Mouse (Mus musculus) heart, adult 18-20 months (tissue): ENCODE data around the gene Emc8. TPM values are rescaled to one million over a fixed set of nuclear protein-coding genes. Genes with fewer than 3 reads are reported as not detected.

Source experiments
- DNase-seq, 2 experiments: peaks; one replicate each; pipeline ENCODE4 v3.0.0; 2021 to 2022; ENCODE audit warnings: mixed read lengths in 1 of 2
- total RNA-seq, 2 experiments: library from RNA; stranded (reverse); gene quantifications; 2 replicates each; pipeline ENCODE4 v1.2.3; 2021

The Emc8 gene
- total RNA-seq, 2 experiments from 2014 or later = 42.7 to 46.4 TPM

DNA sequence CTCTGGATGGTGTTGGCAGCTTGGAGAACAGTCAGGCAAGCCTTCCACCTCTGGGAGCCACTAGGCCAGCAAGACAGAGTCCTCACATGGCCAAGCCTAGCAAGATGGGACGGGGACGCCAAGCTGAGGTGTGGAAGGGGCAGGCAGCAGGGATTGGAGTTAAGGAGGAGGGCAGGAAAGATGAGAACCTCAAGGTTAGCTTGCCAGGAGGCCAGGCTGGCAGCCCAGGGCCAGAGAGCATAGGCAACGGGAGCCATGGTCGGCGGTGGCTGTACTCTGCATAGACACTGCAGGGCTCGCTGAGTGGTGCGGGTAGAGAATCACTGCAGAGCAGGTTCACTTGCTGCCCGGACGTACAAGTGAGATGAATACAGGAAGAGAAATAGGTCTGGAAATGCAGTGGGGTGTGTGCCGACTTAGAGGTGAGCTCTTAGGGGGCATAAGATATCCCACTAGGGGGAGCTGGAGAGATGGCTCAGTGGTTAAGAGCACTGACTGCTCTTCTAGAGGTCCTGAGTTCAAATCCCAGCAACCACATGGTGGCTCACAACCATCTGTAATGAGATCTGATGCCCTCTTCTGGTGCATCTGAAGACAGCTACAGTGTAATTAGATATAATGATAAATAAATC, 26.2 kb downstream of the Emc8 start:
- DNase-seq = no peak

DNA sequence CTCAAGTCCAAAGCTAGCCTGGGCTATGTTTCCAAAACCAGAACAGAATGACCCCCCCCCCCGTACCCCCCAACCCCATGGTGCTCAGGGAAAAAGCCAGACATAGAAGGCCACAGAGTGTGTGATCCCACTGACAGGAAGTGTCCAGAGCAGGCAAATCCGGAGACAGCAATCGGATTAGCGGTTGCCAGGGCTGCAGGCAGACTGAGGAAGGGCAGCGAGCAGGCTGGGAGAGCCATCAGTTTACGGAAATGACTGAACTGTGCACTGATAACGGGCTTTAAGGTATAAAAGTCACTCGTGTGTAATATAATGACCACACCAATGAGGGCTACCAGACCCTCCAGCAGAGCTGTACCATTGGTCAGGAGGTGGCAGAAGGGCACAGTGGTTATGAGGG, 27.1 kb downstream of the Emc8 start:
- no peak for DNase-seq

DNA sequence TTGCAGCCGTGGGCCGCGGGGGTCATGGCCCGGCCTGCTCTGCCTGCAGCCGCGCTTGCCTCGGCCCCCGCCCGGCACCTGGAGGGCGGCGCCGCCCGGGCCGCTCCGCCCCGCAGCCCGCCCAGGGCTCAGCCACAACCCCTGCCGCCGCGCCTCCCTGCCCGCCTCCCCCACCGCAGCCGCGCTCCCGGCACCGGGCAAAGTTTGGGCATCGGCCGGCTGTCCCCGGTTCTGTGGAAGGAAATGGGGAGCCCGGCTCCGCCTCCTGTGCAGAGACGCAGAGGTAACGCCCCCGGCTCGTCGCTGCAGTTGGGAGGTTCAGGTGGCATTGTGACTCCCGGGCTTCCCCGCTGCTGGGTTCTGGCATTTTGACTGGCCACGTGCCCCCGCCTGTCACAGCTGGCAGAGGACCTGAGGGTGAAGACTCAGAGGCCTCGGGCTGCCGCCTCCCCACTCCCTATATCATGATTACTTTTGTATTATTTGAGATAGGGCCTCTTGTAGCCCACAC, 34.0 kb downstream of the Emc8 start:
- DNase-seq = peak; percentile 72 to 76

DNA sequence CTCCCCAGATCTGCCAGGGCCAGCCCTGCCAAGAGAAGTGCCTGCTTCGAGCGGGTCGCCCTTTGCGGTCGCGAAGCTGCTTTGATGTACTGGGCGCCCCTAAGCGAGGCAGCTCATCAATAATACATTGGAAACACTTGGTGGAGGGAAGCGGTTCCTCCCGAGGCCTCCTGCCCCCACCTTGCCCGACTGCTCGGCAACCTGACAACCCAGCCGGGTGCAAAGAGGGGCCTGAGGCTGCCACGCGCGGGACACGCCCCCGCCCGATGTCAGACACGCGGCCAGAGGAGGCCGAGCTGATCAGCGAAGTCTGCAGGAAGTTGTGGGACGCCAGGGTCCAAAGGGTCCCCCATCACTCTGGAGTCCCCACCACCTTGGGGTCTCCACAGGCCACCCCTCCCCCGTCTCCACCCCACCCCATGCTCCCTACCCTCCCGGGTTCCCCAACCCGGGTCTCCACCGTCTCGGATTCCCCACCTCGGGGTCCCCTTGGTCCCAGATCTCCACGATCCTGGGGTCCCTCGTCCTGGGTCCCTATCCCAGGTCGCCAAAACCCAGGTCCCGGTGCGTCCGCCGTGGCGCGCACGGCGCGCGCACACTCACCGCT, 34.6 kb downstream of the Emc8 start:
- no peak for DNase-seq

DNA sequence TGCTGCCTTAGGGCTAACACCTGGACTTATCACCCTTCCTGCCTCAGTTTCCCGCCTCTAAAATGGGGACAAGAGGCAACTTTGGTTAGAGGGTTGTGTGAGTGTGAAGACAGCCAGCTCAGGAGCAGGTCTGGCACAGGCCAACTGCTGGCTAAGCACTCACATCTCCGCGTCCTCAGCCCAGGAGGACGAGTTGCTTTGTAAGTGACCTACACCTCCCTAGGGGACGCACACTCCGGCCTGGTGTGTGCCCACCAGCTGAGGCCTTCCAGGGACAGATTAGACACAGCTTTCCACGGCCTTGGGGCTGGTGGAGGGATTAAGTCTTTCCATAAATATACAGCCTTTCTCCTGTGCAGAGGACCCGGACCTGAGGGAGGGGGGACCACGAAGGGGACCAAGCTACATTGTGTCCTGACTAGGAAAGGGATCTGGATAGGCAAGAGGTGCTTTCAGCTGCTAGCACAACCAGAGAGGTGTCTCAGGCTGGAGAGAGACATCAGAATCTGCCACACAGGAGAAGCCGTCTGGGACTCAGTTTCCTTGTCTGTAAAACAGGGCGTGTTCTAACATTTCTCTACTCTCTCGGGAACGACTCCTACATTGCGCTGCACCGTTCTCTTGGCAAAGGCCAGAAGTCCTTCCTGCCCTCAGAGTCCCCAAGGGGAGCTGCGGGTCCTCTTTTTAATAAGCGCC, 35.3 kb downstream of the Emc8 start:
- no peak for DNase-seq

DNA sequence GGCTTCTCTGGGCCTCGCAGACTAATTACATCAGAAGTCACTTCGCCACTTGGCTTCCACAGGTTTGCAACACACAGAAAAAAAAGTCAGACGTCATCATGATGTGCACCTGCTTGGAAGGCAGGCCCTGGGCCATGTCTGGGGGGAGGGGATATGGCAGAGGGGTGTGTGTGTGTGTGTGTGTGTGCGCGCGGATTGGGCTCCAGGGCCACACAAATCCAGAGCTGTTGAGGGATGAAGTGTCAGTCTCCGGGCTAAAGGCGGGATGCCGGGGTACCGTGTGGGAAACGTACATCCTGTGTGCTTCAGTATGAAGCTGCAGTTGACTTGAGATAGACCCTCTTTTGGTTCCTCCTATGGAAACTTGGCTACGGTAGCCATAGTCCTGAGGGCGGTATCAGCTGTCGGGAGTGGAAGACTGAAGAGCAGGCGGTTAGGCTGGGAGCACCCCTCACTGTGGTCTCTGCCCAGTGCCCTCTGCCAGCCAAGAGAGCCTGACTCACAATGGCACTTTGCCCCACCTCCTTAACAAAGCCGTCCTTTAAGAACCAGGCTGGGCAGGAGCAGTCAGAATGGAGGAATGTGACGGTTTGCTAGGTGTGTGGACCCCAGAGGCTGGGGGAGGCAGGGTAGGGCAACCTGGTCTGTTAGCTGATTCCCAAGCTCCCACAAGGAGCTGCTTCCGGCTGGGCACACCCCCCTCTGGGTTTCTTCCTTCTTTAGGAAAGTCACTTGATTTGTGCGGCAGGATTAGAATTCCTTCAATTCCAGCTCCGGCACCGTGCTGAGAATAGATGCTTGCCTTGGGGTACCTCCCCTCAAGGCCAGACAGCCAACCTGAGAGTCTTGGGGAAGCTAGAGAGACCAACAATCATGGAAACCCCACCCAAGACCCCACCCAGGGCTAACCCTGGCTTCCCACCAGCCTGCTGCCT, 36.7 kb downstream of the Emc8 start:
- DNase-seq = no peak

DNA sequence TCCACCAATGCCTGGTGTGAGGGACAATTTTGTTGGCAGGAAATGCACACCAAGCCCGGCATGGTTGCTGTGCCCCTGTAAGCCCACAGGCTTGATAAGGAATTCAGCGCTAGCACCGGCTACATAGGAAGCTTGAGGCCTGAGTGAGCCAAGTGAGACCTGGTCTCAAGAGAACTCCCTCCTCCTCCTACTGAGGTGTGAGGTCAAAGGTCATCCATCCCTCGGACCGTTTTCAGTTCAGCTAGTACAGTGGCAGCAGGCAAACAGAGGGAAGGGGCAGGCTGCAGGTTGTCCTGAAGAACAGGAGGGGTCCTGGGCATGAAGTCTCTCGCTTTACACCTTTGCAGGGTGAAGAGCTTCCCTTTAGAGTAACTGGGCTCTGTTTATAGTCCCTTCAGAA, 37.5 kb downstream of the Emc8 start:
- DNase-seq = no peak

DNA sequence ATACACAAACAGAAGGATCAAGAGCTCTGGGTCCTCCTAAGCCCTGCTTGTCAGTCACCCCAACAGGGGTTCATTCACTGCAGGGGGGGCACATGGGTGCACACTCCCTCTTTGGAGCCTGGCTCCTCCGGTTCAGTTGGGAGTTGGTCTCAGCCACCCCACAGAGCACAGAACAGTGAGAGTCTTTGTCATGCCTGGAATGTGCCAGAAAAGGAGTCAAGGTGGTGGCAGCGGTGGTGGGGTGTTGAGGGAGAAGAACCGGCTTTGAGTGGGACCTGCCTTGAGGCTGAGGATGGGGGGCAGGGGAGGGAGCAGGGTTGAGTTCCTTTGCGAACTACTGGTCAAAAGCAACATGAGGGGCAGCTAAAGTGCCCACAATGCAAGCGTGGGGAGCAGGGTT, 38.3 kb downstream of the Emc8 start:
- no peak for DNase-seq

DNA sequence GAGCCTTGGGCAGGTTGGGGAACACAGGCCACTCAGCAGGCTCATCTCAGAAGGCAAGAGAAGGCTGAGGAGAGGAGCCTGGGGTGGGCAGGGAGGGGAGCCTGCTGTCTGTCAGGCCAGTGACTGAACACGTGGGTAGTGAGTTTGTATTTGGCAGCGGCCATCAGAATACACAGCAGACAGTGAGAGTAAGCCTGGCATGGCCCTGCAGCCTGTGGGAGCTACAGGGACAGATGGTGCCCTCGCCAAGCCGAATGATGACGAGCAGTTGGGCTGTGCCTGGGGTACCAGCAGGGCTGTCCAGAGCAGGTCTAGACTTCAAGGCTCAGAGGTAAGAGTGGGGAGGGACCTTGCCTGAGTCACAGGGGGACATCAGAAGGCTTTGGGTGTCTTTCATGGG, 41.1 kb downstream of the Emc8 start:
- no peak for DNase-seq

DNA sequence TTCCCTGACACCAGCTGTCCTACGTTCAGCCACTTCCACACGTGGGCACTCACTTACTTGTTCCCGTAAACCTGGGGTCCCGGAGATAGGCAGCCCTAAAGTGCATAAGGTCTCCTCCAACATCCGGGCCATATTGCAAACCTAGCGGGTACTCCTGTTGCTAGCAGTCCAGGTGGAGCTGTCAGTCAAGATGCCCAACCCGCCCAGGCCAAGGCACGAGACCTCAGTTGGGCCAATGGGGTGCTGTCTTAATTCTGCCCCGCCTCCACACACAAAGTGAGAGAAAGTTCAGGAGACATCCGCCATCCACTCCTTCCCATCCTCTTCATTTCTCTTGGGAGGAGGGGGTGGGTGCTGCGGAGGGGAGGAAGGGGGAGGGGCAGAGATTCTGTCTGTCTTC, 41.9 kb downstream of the Emc8 start:
- DNase-seq = no peak

DNA sequence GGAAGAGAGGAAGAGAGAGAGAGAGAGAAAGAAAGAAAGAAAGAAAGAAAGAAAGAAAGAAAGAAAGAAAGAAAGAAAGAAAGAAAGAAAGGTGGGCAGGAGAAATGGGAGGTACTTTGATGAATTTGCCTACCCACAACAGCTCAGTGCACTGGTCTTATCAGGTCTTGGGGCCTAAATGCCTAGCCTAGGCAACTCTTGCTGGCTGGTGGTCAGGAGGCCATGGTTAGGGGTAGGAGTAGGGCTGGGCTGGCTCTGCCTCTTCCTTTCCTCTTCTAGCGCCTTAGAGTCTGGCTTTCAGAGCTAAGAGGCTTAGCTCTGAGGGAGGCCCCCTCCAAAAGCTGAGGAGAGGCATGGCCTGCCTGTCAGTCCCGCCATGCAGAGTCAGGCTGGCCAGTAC, 44.8 kb downstream of the Emc8 start:
- no peak for DNase-seq

DNA sequence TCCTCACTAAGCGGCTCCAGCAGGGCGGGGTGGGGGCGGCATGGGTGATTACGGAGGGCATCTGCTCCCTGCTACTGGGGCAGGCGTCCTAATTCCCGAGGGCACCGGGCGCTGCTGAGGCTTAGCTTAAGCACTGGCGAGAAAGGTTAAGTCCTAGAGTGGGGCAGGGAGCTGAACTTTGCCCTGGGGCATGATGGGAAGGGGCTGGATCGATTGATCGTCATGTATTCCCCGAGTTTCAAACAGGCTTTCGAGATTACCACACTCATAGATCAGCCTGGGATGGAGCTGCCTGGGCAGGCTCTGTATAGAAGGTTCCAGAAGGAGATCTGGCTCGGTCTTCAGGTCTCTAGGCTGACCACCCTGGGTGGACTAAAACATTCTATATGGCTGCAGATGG, 46.2 kb downstream of the Emc8 start:
- no peak for DNase-seq

DNA sequence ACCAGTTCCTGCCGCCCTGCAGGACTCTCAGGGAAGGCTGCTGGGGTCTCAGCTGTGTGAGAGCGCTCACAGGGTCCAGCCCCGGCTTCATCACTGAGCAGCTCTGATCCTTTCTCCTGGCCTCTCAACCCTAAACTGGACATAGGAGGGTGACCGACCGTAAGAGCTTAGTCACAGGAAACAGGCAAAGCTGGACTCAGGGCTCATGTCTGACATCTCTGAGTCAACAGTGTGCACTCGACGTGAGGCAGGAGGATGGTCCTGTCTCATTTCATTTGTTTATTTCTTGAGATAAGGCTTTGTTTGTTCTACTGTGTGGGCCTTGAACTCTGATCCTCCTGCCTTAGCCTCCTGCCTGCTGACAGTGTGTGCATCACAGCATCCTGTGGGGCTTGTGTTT, 47.9 kb downstream of the Emc8 start:
- DNase-seq = no peak

DNA sequence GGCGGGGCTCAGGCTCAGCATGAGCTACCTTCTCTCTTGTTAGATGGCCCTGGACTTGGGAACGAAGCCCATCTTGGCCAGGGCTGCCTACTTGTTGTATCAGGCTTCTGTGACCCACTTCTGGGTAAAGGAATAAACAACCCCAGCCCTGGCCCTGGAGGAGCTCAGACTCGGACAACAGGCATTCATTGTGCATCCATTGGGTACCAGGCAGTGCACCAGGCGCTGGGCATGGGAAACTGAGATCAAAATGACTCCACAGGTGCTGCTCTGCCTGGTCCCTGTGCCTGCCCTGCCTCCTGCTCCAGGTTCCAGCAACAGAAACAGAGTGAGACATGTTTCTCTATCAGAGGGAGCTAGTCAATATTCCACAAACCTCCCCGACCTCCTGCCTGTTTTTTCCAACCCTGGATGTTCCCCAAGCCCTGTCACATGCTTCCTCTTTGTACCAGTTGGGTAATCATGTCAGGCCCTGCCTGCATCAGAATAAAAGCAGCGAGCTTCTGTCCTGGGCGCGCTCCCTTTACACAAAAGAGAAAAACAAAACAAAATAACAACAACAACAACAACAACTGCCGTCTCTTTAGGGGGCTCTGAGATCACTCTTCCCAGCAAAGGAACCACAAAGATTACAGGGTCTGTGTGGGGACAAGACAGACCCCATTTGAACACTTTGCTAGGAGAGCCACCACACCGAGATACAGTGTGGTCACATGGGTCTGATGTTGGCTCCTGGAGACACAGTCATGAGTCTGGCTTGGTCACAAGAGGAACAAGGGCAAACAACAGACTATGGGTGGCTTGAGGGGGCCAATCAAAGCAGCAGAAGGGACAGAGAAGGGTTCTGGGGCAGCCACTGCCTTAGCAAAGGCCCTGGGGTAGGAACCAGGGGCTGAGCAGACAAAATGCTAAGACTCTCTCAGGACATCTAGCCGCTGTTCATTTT, 48.9 kb downstream of the Emc8 start:
- DNase-seq = peak; percentile 74 to 80

DNA sequence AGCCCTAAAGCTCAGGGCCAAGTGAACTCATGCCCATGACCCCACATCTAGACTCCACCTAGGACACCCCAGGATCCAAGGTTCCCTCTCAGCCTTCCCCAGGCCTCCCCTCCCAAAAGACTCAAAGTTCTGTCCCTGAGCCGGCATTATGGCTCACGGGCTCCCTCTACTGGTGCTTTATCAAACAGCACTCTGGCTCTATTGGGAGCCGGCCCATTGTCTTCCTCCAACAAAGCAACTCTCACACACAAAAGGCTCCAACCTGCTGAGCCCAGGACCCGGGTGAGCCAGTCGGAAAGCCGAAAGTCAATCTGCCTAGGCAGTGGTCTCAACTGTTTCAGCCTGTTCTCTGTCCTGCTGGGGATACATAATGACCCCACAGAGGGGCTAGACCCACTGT, 50.3 kb downstream of the Emc8 start:
- peak; percentile 59 to 88 for DNase-seq

DNA sequence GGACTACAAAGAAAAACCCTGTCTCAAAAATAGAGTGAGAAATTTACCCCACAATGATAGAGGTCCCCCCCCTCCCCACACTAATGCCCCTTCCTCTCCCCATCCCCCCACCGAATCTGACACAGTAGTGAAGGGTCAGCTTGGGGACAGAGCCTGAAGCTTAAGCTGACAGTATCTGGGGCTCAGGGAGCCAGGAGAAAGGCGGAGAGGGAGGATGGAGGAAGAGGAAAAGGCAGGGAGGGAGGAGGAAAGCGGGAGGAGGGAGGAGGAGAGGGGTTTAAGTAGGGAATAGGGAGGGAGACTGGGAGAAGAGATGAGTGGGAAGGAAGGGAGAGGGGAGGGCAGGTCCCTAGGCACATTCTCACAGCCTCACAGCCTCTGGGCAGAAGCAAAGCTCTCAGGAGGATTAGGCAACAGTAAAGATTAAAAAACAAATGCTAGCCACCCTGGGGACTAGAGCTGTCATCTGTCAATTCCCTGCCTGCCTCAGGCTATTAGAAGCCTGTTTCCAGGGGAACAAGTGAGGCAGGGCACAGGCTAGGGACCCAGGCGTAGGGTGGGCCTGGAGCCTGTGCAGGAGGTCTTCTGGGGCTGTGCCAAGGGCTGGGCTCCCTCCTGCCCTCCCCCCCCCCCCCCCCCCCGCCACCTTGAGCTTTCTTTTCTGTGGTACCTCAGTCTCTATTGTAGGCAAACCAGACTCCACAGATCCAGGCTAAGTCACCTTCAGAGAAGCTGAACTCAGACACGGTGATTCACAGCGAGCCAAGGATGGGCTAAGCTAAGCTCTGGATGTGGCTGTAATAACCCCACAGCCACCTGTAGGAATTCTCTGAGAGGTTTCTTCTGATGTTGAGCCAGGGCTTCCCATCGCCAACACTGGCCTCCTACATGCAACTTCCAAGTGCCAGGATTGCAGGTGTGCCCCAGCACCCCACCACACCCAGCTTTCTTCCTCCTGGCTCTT, 51.4 kb downstream of the Emc8 start:
- peak in 1 of 2 experiments; percentile 26 for DNase-seq

DNA sequence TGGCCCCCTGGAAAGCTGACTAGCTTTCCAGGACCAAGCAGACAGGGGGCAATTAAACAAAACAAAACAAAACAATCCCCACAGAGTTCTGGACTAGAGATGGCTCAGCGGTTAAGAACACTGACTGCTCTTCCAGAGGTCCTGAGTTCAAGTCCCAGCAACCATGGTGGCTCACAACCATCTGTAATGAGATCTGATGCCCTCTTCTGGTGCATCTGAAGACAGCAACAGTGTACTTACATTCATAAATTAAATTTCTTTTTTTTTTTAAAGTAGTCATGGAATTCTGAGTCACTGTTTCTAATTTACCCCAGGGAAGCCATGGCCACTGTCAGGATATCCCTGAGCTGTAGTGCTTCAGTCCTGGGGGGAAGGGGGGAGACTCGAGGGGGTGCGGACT, 53.9 kb downstream of the Emc8 start:
- no peak for DNase-seq

DNA sequence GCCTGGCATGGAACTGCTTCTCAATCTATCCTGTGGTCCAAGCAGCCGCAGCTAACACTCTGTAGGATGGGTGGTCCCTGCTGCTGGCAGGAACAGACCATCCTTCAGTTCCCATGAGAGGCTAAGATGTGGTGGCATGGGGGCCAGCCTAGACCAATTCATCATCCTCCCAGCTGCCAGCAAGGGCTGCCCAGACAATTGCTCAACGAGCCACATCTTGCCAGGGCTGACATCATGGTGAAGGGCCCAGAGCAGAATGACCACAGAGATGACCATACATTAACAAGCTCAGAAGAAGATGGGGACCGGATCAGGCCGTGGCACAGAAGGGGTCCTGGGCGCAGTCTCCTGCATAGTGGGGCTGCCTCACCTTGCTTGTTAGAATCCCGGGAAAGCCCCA, 57.5 kb downstream of the Emc8 start:
- DNase-seq = no peak

DNA sequence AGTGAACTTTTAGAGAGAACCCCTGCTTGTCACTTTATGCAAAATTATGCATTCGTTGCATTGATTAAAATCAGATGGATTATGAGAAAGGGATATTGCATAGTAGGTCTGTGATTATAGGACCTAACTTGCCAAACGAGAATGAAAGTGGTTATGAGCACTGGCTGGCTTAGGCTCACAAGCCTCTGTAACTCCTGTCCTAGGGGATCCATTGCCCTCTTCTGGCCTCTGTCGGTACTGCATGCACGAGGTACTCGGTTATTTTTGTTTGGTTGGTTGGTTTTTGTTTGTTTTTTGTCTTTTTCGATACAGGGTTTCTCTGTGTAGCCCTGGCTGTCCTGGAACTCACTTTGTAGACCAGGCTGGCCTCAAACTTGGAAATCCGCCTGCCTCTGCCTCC, 60.5 kb downstream of the Emc8 start:
- peak; percentile 59 to 91 for DNase-seq

DNA sequence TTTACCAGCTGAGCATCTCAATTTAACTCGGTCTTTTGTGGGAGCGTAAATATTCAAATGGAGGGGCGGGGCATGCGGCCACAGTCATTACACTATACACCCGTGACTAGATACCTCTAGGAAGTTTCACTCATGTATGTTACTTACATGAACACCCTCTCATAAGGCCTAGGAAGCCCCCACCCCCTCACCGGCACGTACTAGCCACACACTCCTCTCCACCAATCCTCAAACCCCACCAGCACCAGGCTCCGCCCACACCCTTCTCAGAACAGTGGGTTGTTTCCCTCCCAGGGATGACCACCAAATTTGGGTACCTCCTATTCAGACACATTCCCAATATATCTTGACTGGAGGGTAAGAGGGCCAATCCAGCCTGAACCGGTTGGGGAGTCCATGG, 60.9 kb downstream of the Emc8 start:
- DNase-seq = no peak
